Comparison of ENCODE assay signal across 14 mouse cellular contexts in the genomic region with DNA sequence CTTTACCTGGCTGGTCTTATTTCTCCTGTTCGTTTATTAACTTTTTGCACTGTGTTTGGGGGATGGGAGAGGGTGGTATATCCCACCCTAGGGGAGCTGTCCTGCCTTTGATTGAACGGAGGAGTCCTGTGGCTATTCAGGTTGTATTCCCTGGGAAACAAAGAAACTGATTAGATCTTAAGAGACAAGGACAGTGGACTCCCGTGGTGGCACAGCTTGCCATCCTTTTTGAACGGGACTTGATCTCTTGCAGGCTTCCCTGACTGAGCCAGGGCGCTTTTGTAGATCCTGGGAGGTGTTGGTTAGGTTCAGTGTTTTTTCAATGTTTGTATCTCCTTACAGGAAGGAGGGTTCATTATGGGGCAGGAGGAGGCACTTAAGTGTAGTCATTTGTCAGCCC. TPM values are rescaled to one million over a fixed set of nuclear protein-coding genes. Genes with fewer than 3 reads are reported as not detected.
"Had no signal": no experiment of that assay in that cellular context is flagged by ENCODE, and none has a peak within 500 bp of the region (broad histone marks: within the 10 kb centered on the region; RNA-seq: fewer than 3 reads in every experiment).

No protein-coding gene starts in this region.

- H3K4me1 ChIP-seq: megakaryocyte, embryonic 14.5 days had no signal

- H3K27ac ChIP-seq: liver, embryonic 12.5 days; macrophage; neural tube, embryonic 12.5 days had no signal

- H3K9me3 ChIP-seq: limb, embryonic 15.5 days; liver, embryonic 12.5 days; neural tube, embryonic 12.5 days had no signal

- DNase-seq: kidney, postnatal 25 days; layer of hippocampus, postnatal 36 days; lung, embryonic 14.5 days; lung, postnatal 10 days; midbrain, embryonic 14.5 days; right cerebral cortex, adult 18-20 months; right cerebral cortex, postnatal 25 days; thymus, postnatal 4 days had no signal

- H3K4me2 ChIP-seq: limb, embryonic 15.5 days; liver, embryonic 12.5 days; lung, embryonic 14.5 days; neural tube, embryonic 12.5 days had no signal

- H3K4me3 ChIP-seq: limb, embryonic 15.5 days; liver, embryonic 12.5 days; megakaryocyte, embryonic 14.5 days; myocyte; neural tube, embryonic 12.5 days had no signal

- H3K9ac ChIP-seq: limb, embryonic 15.5 days; liver, embryonic 12.5 days; lung, embryonic 14.5 days; neural tube, embryonic 12.5 days had no signal

- H3K36me3 ChIP-seq: limb, embryonic 15.5 days; liver, embryonic 12.5 days; neural tube, embryonic 12.5 days had no signal

- H3K27me3 ChIP-seq: limb, embryonic 15.5 days; liver, embryonic 12.5 days; megakaryocyte, embryonic 14.5 days; neural tube, embryonic 12.5 days had no signal

- ATAC-seq: liver, embryonic 12.5 days had no signal

RNA-seq across cellular contexts. Expression of gene Cachd1, which starts 50.9 kb away (rescaled TPM):
- polyA plus RNA-seq: macrophage had no signal
